Mouse (Mus musculus): Measurements from ENCODE around the gene Sept5.

DNA sequence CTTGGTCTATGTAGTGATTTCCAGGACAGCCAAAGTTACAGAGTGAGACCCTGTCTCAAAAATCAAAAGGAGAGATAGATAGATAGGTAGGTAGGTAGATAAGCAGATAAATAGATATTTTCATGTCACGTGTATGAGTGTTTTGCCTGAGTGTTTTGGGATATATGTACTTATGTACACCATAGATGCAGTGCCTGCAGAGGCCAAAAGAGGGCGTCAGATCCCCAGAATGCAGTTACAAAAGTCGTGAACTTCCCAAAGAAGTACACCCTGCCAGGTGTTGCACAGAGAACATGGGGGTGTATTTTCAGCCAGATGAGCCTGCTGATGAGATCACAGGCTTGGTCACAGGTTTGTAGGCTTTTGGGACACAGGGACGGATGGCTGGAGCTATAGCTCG lies 49.4 kb upstream of the Sept5 start:
- TF ChIP-seq CTCF (IDR thresholded peaks at IDR 0.05; ENCODE audit: control insufficient read depth, insufficient read depth, insufficient replicate concordance, low read depth, low read length) (no peak), POLR2A (IDR thresholded peaks at IDR 0.05; ENCODE audit: control insufficient read depth, low read depth, low read length) (no peak)
